Mouse (Mus musculus) cerebellum, adult 2 months (tissue): ENCODE measurements around the gene Map3k9. TPM values are rescaled to one million over a fixed set of nuclear protein-coding genes. Genes with fewer than 3 reads are reported as not detected.

ENCODE experiments used
- DNase-seq, 2 experiments: peaks; one replicate each; pipeline ENCODE4 v3.0.0; 2021
- H3K27ac ChIP-seq: fragments of 200-500 bp; 2 replicates; pipeline ENCODE4 v1.5.1; 2012; ENCODE audit warnings: low read length, control low read depth, inconsistent platforms; ENCODE audit not compliant: insufficient read depth
- H3K27me3 ChIP-seq: fragments of 200-500 bp; 2 replicates; pipeline ENCODE4 v1.6.1; 2012; ENCODE audit warnings: inconsistent platforms, mild to moderate bottlenecking, low read length, moderate library complexity; ENCODE audit not compliant: control insufficient read depth, insufficient read depth
- H3K4me1 ChIP-seq: fragments of 200-500 bp; 2 replicates; pipeline ENCODE4 v1.6.1; 2011; ENCODE audit warnings: low read length; ENCODE audit not compliant: control insufficient read depth, insufficient read depth
- H3K4me3 ChIP-seq: fragments of 200-500 bp; replicated peaks from 2 replicates; pipeline ENCODE3; 2011; ENCODE audit warnings: mild to moderate bottlenecking, low read depth, low read length, control low read depth; ENCODE audit not compliant: insufficient read depth
- CTCF ChIP-seq: fragments of 200-500 bp; IDR thresholded peaks from 2 replicates; pipeline ENCODE4 v1.5.1; 2011; ENCODE audit warnings: low read depth, mild to moderate bottlenecking, control low read depth, low read length, moderate library complexity, borderline replicate concordance; ENCODE audit not compliant: insufficient read depth
- POLR2A ChIP-seq: fragments of 200-500 bp; IDR thresholded peaks from 2 replicates; pipeline ENCODE4 v1.6.1; 2011; ENCODE audit warnings: low read length, control low read depth, borderline replicate concordance; ENCODE audit not compliant: insufficient read depth
- WGBS: fragments of 180-500 bp; shearing (Covaris S2); methylation state at CpG from one replicate; pipeline ENCODE4 v1.1.7; 2018; 5-methylcytosine and 5-hydroxymethylcytosine counted together
- polyA plus RNA-seq: library from polyadenylated mRNA; depleted of rRNA; stranded (reverse); fragments of >200 nt; gene quantifications from 2 replicates; pipeline ENCODE4 v1.2.3, GENCODE M21; 2012

The Map3k9 gene
- polyA plus RNA-seq, 1 experiment: 14.4 TPM

DNA sequence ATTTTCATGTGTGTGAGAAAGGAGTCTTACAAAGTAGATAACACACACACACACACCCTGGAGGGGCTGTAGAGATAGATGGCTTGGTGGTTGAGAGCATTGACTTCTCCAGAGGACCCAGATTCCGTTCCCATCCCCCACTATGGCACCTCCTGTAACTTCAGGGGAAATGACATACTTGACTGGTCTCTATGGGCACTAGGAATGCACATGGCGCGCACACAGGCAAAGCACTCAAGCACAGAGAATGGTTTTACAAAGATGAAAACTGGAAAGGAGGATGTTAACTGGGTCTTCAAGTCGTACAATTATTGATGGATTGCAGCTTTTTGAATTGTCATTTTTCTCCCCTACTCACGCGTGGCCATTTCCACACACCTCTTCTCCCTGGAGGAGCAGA is 1.6 kb upstream of the Map3k9 start:
- WGBS: 90% methylated on average over 6 of the region's 6 CpGs
- Histone ChIP-seq H3K27ac (no peak overlapping the region), H3K4me3 (no peak overlapping the region), H3K4me1 (peaks cover 2% of the 10 kb centered on the region; the same call in 1 of the 2 replicates), H3K27me3 (no peaks in the 10 kb centered on the region)
- DNase-seq: no peak
- TF ChIP-seq POLR2A: no peak
- no peak for TF ChIP-seq CTCF

DNA sequence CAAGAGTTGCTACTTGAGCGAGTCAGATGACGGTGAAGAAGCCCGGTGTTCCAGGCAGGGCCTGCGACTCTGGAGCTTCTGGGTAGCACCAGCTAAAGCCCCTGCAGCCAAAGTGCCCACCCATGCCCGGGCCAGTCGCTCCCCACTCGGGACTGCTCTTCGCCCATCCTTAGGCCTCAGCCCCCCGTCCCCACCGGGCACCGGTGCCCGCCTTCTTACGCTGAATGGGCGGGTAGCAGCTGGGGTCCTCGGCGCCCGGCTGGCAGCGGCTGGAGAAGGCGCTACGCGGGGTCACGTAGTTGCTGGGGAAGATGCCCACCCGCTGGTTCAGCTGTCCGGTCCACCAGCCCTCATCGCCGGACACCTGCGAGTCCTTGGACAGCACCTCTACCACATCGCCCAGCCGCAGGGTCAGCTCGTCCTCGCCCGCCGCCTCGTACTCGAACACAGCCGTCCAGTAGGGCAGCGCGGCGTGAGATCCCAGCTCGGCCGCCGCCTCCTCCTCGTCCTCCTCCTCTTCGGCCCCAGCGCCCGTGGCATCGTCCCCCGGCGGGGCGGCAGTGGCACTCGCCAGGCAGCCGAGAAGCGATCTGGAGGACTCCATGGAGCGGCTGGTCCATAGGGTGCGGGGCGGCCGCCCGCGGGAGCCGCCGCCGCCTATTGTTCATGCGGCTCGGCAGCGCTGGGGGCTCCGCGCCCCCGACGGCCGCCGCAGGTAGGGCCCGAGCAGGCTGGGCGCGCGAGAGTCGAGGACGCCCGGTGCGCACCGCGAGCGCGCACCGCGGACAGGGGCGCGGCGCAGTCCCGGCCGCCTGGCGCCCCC is 493 bp downstream of the Map3k9 start:
- TF ChIP-seq POLR2A (no peak), CTCF (no peak)
- Histone ChIP-seq H3K27me3 (no peaks in the 10 kb centered on the region), H3K27ac (peak overlapping the region; percentile 11), H3K4me1 (peaks cover 2% of the 10 kb centered on the region; the same call in 1 of the 2 replicates), H3K4me3 (peak overlapping the region; percentile 86)
- under 1% methylated on average over 84 of the region's 91 CpGs for WGBS
- DNase-seq: peak; percentile 60 to 71

- no peak for TF ChIP-seq POLR2A
- TF ChIP-seq CTCF: no peak
- peak; percentile 49 to 53 for DNase-seq
- Histone ChIP-seq H3K4me1 (peaks cover 2% of the 10 kb centered on the region; the same call in 1 of the 2 replicates), H3K4me3 (peak overlapping the region; percentile 86), H3K27ac (no peak overlapping the region), H3K27me3 (no peaks in the 10 kb centered on the region)
- WGBS: 10% methylated on average over 12 of the region's 12 CpGs
Measured at GRCm38 (mm10) chr12:81779831-81780230, 1.1 kb downstream of the Map3k9 start.

DNA sequence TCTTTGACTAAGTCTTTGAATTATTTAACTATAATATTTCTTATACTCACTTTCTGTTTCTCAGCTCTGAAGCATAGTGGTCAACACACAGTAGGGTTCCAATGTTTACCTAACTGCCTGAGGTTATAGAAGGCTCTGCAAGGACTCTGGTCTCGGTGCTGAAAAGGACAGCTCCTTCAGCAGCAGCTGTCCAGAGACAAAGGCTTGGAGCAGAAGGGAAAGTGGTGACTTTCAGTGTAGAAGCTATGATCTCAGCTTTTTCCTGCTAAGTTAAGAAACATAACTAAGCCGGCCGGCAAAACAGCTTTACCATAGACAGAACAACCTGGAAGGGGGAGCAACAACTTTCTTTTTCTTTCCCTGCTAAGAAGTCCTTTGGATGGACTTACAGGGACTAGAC is 4.8 kb downstream of the Map3k9 start:
- Histone ChIP-seq H3K4me3 (no peak overlapping the region), H3K27me3 (no peaks in the 10 kb centered on the region), H3K27ac (no peak overlapping the region), H3K4me1 (peaks cover 2% of the 10 kb centered on the region; the same call in 1 of the 2 replicates)
- 47% methylated on average over 3 of the region's 3 CpGs for WGBS
- no peak for DNase-seq
- TF ChIP-seq CTCF (no peak), POLR2A (no peak)

DNA sequence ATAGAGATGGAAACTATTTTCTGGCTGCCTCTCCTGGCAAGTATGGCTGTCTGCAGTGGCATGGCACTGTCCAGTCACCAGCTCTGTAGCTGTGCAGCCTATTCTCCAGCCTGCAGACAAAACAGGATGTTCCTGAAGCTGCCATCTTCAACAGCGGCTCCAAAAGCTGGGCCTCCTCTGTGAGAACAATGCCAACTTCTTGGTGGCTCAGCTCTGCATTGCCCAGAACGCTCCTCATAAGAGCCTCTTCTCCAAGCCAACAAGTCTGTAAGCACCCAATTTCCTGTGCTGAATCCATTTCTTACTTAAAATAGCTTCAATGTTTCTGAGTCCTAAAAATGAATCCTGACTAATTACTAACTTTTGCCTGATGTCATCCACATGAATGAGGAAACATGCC is 5.3 kb downstream of the Map3k9 start:
- TF ChIP-seq POLR2A (no peak), CTCF (no peak)
- Histone ChIP-seq H3K4me1 (peaks cover 2% of the 10 kb centered on the region; the same call in 1 of the 2 replicates), H3K27ac (no peak overlapping the region), H3K4me3 (no peak overlapping the region), H3K27me3 (no peaks in the 10 kb centered on the region)
- 43% methylated on average over 2 of the region's 2 CpGs for WGBS
- no peak for DNase-seq

DNA sequence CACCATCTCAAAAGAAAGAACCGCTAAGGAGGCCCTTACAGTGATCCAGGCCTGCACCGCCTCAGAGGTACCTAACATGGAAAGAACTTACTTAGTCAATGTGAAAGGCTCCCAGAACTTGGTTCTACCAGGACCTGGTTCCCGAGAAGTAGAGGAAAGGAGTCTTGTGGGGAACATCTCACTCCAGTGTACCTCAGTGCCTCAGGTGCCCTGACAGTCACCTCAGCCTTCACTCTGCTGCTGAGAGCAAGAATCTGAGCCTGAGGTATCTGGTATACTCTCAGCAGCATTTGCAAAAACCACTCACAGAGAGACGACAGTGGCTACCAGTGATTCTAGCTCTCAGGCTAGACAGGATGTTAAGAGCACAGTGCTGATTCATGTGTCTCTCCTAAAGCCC is 6.8 kb downstream of the Map3k9 start:
- no peak overlapping the region for H3K4me3 ChIP-seq
- H3K27me3 ChIP-seq: no peaks in the 10 kb centered on the region
- whole genome bisulfite sequencing: 91% methylated on average over 4 of the region's 4 CpGs
- no peak for TF ChIP-seq POLR2A
- TF ChIP-seq CTCF: no peak
- DNase-seq: no peak
- peaks cover 2% of the 10 kb centered on the region; the same call in 1 of the 2 replicates for H3K4me1 ChIP-seq
- H3K27ac ChIP-seq: no peak overlapping the region

DNA sequence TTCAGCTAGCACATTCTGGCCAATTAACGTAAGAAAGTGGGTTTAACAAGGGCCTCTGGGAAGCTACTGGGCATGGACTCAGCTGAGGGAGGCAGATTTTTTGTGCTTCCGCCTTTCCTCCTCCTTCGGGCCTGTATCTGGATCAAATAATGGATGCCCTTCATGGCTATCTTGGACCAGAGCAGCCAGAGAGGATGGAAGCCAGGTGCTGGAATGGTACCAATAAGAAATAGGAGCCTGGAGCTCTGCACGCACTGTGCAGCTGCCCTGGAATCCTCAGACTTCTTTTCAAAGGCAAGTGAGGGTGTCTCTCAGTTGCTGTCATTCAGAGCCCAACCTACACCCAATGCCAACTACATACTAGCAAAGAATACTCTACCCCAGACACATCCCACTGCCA is 11.5 kb downstream of the Map3k9 start:
- Histone ChIP-seq H3K27me3 (no peaks in the 10 kb centered on the region), H3K4me1 (peaks cover 5% of the 10 kb centered on the region; the same call in 1 of the 2 replicates), H3K4me3 (no peak overlapping the region), H3K27ac (no peak overlapping the region)
- 29% methylated on average over 4 of the region's 4 CpGs for WGBS
- DNase-seq: no peak
- TF ChIP-seq POLR2A (no peak), CTCF (no peak)

DNA sequence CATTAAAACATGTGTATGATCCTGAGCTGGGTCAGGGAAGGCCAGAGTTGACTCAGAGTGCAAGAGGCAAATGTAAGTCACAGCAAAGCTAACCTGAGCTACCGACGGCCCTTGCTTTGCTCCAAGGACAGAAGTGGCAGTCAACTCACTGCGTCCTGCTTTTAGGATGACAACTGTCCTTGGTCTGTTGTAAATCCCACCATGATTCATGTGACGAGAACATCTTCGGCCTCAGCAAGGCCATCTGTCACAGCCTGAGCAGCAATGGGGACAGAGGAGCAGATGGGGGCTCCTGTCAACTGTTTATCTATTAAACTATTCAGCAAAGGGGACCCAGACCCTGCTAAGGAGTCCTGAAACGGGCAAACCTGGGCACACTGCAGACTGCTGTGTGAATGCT is 15.6 kb downstream of the Map3k9 start:
- no peak for DNase-seq
- Histone ChIP-seq H3K4me3 (no peak overlapping the region), H3K27ac (no peak overlapping the region), H3K27me3 (no peaks in the 10 kb centered on the region), H3K4me1 (peaks cover 5% of the 10 kb centered on the region; the same call in 1 of the 2 replicates)
- TF ChIP-seq POLR2A (no peak), CTCF (no peak)
- 52% methylated on average over 6 of the region's 6 CpGs for WGBS

- WGBS: 91% methylated on average over 5 of the region's 5 CpGs
- Histone ChIP-seq H3K27ac (no peak overlapping the region), H3K4me1 (peaks cover 5% of the 10 kb centered on the region; the same call in 1 of the 2 replicates), H3K4me3 (no peak overlapping the region), H3K27me3 (no peaks in the 10 kb centered on the region)
- TF ChIP-seq POLR2A: no peak
- TF ChIP-seq CTCF: no peak
- DNase-seq: no peak
Measured at GRCm38 (mm10) chr12:81764370-81764769, 16.6 kb downstream of the Map3k9 start.
